Mouse (Mus musculus) adrenal gland, adult 8-10 months (tissue): ENCODE measurements at regions not wholly inside any gene's neighbourhood (a gene's known extent, or its start where the extent isn't known, plus 50 kb on each side); places are given as distances from the start of the nearest gene placed in this dataset.

Experiments used
- DNase-seq: peaks from one replicate; pipeline ENCODE4 v3.0.0; 2022

DNA sequence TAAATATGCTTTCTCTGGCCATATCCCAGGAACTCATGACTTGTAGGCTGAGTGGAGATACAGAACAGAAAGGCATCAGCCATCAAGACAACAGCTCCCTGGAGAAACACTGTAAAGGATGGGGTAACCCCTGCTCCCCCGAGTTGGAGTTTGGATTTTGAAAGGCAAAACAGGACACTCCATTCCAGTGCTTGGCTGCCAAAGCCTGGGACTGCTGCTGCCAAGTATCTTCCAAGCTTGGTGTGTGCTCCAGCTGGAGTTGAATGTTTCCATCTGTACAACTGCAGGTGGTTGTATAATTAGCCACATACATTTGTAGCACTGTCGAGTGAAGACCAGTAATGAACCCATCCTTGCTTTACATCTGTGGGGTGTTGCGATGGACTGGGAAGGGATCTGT lies 62.1 kb downstream of the 4933412E24Rik start:
- no peak for DNase-seq

DNA sequence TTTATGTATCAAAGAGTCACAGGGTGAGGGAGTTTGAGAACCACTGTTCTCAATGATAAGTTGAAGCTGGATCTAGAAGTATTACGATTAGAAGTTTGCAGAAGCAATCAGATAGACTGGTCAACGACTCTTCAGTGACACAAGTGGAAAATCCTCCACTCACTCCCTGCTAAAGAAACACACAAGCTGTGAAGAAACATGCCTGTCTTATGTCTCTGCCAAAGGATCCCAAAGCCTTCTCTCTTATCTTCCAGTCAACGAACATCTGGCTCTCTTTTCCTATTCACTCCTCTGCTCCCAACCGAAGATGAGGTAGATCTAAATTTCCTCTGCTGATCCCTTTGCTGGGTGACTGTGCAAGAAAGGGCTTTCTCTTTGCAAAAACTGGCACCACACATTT lies 62.6 kb downstream of the 4933412E24Rik start:
- DNase-seq = no peak

DNA sequence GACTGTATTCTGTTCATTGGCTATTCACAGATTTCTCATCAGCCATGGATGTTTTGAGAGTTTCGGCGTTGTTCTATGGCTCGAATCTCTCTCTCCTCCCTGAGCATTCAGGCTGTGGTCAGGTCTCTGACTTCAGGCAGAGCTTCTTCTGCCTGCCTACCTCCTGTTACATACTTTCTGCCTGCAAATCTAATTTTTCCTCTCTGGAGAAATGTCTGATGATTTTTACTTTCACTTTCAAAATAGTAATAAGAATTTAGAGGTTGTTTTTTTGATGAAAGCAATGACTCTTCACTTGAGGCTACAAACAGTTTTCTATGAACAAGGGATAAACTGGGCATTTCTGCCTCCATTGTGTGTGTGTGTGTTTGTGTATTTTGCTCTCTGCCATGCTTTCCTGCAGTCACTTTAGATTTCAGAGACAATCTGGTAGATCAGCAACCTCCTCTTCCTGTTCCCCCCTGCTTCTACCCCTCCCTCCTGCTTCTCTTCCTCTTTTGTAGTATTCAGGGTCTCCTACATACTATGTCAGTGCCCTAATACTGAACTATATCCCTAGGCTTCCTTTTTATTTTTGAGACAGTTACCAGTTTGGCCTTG lies 65.7 kb downstream of the 4933412E24Rik start:
- DNase-seq = no peak

DNA sequence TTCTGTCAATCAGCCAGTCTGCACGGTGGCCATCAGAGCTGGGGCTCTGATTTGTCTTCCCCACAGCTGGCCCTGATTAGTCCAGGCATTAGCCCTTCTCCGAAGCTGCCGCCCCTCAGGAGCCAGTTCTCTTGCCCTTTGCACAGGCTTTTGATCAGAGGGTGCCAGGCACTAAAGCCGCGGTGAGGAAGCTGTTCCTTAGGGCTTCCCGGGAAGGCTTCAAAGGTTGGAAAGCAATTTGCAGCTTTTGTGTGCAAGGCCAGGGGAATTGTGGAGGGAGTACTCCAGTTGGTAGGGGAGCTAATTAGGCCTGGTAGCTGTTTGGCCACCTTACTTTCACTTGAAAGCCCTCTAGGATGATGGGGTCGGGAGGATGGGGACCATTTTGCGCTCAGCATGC lies 71.2 kb downstream of the 4933412E24Rik start:
- no peak for DNase-seq

DNA sequence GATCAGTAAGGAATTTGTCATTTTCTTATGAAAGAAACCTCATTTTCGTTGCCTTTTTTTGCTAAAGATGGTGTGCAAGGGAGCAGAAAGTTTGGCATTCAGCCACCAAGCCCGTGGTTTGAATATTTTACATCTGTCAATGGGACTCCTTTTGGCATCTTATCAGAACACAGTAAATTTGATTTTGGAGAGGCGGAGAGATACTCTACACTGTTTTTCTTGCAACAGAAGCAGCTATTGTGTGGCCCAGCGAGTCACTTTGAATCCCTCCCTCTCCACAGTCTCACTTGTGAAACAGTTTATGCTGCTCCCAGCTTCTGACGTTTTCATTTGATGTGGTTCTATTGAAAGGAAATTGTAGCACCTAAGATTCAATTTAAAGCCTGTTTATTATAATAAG lies 79.9 kb downstream of the 4933412E24Rik start:
- no peak for DNase-seq

DNA sequence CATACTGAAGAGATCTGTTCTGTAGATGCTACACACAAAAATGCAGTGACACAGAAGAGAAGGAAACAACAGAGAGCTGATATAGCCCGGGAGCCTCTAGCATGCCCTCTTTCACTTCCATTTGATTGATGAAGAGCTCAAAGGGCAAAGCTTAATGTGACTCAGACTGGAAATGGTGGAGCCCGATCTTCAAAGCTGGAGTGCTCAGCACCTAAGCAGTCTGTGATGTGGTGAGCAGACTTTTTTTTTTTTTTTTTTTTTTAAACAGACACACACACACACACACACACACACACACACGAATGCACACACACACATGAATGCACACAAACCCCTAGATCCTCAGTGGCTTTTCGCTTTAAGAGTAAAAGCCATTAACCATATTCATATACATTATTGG lies 102.6 kb downstream of the 4933412E24Rik start:
- no peak for DNase-seq

DNA sequence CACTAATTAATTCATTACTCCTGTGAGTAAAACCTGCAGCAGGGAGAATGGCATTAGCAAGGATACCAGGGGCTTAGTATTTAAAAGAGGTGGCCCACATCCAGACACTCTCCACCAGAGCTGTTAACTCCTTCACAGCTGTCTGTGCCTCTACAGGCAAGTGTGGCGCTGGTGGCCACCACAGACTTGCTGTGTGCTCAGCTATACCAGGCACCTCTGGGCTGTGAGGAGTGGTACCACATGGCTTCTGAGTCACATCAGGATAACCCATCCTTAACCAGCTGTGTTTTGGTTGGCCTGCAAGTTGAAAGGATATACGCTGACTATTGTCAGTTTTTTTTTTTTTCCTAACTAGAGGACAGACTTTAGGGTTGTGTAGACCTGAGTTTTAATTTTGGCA lies 108.1 kb downstream of the 4933412E24Rik start:
- no peak for DNase-seq

DNA sequence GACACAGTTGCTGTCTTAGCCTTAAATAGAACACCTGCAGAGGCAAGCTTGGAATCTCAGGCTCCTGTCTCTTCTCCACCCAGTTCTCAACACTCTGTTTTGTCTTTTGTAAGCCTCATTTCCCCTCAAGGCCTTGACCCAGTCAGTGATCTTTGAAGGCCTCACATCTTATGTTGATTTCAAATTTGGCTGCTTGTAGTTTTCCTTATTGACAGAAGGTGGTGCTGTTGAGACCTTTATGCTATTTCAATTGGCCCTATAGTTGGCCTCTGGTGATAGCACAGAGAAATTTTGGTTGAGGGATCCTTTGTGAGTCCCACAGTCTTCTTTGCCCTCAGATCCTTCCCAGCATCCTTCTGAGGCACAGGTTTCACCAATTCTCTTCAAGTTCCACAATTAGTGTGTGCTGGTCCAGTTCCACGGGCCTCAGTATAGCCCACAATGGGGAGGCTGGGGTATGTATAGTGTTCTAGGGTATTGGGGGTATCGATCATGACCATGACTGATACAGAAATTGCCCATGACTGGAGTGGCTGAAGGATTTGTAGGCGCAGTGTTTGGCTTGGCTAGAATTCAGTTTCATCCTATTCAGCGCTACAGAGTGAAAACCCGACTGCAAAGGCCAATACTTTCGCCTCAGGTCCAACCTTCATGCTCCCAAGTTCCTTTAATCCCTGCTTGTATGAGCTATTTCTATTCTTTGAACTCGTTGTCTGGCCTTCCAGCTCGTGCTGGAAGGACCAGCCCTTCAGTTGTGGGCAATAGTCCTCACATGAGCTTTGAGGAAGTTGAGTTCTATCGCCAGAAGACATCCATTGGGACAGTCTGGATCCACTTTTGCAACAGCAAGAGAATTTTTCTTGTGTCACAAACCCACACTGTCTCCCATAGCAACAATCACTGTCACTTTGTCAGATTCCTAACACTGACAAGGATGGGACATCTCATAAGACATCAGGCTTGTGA lies 110.3 kb downstream of the 4933412E24Rik start:
- DNase-seq = no peak

DNA sequence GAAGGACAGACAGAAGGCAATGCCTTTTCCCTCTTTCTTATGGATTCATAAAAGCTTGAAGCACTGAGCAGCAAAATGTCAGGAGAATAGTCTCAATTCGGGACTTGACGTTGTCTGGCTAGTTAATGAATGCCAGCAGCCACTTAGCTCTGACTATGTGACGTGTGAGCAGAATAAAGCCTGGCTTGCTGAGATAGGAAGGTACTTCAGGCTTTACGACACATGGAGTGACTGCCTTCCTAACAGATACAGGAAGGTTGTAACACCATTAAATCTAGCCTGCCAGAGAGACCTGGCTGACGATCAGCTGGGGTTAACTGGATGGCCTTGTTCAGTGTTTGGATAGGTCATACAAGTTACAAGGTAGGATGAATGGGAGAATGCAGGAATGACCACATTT lies 111.7 kb downstream of the 4933412E24Rik start:
- DNase-seq = no peak

DNA sequence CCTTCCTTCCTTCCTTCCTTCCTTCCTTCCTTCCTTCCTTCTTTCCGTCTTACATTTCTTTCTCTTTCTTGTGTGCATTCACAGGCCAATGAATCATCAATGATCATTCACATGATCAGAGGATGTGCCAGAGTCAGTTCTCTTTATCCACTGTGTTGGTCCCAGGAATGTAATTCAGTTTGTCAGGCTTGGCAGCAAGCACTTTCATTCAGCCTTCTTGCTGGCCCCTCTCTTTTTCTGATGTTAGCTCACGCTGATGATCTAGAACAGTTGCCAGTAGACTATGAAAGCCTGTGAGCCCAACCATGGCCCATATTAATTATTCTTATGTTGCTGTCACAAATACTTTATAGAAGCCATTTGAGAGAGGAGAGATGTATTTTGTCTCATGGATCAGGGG lies 127.4 kb downstream of the 4933412E24Rik start:
- no peak for DNase-seq

DNA sequence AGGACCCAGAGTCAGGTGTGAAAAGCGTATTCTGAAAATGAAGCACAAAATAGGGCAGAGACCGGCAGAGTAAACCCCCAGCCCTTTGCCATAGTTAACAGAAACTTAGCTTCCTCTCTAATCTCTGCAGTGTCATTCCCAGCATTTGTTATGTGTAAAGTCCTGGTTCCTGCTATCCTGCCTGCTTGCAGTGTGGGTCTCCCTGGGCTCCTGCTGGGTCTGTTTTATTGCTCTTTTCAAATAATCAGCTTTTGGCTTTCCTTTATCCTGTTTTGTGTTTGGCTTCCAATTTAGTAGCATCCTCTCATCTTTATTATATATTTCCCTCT lies 128.3 kb downstream of the 4933412E24Rik start:
- DNase-seq = no peak

DNA sequence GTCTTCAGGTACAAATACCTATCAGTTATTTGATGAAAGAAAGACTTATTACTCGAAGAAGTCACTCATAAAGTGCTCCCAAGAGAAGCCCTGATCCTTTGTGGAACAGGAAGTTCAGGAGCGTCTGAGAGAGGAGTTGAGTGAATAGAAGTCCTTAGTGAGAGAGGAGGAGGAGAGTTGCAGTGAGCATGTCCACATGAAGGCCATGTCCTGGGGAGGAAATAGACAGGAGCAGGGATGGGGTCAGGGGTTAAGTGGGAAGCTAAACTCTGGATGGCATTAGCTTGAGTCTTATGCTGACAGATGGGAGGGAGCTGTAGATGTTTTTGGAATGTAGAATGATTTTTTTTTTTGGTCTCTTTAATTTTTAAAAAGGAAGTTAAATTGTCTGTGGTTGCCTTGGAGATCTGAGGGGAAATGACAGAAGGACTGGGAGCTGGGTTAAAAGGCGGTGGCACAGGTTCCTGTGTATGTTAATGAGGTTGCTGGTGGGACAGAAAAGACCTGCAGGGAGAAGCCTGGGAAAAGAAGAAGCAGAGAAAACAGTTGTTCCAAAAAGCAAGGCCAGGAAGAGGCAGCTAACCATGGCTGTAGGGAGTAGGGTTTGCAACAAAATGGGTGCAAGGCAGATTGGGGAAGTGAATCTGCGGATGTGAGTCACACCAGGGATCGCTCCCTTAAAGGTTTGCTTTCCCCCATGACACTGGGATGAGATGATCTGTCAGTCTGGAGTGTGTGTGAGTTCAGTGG lies 128.9 kb downstream of the 4933412E24Rik start:
- DNase-seq = no peak

DNA sequence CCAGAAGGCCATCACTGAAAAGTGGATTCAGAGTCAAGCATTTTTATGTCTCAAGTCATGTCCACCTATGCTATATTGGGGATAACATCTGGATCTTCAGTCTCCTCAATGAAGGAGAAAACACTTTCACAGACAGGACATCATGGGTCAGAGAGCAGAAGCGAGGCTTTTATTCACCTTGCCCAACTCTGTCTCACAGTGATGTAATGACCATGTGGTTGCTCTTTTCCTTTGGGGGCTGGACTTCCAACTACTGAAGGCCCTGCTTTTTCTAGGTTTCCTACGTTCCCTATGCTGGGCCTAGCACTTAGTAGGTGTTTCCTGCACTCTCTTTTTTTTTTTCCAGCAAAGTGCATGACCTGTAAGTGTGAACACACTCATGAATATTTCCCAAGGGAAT lies 130.4 kb downstream of the 4933412E24Rik start:
- no peak for DNase-seq

DNA sequence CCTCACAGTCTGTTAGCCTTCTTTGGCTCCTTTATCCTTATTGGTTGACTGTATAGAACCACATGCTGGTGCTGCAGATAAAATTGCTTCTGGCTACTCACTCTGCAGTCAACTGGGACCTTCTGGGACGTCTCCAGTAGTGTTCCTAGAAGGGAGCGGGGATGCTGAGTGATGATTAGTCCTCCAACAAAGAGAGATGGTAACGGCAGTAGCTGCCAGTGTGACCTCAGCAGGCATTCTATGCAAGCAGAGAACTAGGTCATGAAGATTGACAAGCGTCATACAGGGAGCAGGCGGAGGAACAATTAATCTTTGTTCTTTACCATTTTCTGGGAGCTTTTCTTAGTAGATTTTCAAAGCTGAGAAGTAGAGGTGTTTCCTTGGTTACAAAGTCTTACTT lies 134.0 kb downstream of the 4933412E24Rik start:
- no peak for DNase-seq

DNA sequence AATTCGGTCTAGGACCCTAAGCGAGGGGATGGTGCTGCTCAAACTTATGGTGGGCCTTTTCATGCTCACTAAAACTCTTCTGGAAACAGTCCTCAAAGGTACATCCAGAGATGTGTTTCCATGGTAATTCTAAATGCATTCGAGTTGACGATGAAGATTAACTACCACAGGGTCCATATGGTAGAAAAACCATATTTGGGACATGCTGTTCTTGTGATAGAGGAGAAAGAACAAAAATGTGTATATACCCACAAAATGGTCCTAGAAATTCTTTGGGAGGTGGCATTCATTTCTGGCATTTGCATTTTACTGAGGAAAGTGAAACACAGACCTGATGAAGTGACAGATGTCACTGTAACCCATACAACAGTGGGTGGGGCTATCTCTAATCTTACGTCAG lies 136.0 kb downstream of the 4933412E24Rik start:
- no peak for DNase-seq

DNA sequence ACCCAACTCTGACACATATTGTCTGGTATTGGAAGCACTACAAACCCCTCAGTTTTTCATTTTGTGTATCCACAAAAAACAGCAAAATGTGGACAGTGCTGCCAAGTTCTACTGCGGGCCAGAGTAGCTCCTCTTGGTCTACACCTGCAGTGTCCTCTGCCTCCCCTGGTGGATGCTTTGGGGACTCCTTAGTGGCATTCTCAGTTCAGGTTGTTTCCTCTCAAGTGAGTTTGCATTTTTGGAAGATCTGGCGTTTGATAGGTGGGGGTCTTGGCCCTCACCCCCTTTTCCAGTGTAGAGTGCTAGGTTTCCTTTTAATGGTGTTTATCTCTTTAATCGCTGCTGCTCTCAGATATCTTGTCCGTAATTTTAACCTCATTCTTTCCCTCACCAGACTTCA lies 137.1 kb downstream of the 4933412E24Rik start:
- no peak for DNase-seq

DNA sequence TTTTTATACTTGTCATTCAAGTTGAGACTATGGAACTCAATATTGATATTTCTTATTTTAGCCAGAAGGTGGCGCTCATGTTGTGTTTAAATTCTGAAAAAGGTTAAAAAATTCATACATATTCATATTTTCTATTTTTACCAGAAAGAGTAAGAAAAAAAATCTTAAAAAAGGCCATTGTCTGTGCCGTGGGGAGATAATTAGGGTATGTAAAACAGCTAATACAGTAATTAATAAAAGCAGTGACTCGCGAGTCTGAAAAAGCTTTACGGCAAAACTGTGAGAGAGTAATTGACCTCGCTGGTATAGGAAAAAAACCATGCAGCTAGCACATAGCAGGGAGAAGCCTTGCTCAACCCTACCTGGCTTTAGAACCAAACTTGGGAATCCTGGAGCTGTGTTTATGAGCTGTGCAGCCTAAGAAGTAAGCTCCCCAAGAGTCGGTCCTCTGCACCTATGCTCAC lies 140.1 kb downstream of the 4933412E24Rik start:
- no peak for DNase-seq

DNA sequence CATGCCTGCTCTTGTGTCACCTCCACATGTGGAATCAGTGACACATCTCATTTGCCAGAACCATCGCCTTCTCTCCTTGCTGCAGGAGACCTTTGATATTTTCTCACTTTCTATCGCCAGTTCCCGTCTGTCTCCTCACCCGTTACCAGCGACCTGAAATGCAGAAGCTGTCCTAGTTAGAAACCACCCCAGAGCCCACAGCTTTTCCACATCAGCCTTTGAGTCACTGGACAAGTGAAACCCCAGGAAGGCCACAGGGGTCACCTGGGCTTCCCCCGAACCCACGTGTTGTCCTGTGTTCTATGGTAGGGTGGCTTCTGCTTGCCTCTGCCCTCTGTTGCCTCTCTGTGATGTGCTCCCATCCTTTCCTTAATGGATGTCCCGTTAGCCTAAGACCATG lies 149.7 kb downstream of the 4933412E24Rik start:
- DNase-seq = no peak

DNA sequence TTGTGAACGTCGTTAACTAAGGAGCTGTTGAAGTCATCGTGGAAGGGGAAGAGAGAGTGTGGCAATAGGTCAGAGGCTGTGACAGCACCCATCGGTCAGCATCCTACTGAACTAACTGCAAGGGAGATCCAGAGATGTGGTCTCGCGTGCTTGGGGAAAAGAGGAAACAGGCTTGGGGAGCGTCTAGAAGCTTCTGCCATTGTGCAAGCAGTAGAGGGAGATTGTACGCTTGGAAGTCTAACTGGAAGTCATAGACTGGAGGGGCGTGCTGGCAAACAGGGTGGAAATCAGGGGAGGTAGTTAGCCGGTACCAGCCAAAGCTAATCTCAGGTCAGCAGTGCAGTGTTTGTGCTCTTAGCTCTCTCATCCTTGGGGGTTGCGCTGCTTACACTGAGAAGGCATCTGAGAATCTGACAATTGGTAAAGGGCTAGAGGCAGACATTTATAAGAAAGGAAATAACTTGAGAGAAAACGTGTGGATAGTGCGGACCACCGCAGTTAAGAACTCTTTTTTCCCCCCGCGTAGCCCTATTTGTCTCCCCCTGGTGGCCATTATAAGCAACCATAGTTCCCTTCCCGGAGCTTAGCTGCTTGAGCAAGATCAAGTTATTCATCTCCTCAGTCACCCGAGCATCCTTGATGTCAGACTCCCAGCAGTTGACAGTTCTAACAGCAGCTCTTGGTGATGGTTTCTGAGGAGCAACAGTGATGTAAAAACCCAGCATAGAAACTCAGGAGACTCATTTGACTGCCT lies 151.5 kb downstream of the 4933412E24Rik start:
- DNase-seq = no peak

DNA sequence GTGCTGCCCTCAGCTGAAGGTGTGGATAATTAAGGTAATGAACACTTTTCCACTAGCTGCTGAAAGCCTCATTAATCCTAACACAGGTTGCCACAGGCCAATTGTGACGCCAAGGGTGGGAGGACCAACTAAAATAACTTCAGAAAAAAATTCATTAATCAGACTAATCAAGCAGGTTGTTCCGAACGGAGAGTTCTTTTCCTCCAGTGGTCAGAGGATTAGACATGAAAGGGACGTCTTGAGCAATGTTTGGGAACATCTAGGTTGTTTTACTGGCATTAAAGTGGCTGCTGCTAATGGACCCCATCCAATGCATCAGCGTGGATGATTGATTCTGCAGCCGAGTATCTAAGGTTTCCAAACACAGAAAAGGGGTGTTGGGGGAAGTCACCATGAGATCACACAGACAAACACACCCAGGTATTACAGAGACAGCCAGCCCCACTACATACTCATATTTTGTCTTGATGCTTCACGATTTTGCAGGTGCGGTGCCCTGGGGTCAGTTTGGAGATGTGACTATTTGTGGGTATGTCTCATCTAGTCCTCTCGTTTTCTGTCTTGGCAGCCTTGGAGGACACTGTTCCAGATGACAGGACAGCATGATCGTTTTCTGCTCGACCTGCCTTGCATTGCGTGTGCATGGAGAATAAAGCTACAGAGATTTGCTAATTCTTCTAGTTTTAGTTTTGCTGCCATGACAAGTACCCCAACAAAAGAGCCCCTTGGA lies 164.0 kb downstream of the 4933412E24Rik start:
- DNase-seq = no peak

DNA sequence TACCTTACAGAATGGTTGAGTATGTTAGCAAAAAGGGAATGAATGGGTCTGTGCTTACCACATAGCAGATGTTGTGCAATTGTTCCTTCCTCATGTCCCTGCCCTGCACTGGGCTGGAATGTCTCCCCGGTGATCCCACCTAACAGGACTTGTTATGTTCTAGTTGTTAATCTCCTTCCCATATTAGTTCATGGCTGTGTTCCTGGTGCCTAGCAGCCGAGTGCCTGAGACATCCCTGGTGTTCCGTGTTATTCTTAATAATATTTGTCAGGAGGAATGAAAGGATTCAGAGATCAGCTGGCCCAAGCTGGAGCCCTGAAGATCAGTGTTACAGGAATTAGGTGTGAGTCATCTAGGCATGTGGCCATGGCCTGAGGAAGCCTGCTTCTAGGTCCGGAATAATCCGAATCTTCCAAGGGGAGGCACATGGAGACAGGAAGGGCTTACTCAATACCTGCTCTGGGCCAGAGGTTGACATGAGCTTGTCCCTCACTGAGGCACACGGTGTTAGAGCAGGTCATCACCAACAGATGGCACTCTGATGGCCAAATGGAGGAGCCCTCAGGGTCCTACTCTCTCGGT lies 171.2 kb downstream of the 4933412E24Rik start:
- peak; percentile 59 for DNase-seq

DNA sequence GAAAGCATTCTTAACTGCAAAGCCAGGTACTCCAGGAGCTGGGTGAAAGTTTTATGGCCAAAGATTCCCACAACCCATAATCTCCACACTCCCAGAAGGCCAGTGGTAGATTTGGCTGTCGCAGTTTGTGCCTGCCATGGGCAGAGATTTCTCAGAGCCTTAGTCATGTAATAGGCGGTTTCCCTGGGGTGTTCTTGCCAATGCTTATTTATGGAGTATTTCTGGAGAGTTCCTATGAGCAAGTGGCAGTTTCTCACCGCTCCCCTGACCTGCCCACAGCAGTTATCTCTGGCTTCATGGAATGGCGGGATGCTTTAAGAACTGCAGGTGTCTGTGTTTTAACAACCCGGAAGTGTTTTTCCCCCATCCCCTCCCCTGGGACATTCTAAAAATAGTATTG lies 179.8 kb downstream of the 4933412E24Rik start:
- DNase-seq = no peak
